Mouse (Mus musculus) ZHBTc4 (cell line): Measurements from ENCODE around the gene Stat5a.

ENCODE experiments used
- DNase-seq: peaks from one replicate; pipeline ENCODE4 v3.0.0-alpha.2; 2011; ENCODE audit warnings: low read depth, low spot score

Stat5a gene

DNA sequence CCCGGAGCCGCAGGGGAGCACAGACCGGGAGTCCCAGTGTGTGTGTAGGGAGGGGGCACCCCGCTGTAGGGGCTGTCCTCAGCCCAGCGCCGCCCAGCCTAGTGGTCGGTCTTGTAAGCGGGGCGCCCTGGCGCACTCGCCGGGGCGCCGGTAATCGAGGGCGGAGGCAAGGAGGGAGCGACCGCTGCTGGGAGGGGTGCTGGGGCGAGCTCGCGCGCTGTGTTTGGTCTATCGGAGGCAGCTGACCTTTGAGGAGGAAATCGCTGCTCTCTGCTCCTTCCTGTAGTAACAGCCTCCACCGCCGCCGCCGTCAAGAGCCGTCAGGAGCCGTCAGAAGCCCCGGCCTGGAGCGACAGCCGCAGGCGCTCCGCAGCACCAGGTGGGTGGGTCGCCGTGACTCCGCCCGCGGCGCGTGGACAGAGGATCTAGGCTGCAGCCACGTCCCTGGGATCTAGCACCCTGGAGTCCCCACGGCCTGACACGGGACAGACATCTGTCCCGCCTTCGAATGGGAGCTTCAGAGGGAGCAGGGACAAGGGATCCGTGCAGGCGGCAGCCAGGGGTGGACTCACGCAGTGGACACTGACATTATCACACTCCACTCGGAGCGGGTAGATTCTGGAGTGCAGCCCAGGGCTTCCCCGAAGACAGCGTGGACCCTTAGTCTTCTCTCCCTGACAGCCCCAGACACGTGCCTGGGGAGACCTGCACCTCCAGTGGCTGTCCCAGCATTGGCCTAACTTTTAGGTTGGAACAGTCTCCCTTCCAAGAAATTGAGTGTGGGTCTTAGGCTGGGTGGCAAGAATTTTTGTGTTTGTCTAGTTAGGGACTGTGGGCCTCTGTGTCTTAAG lies 1.3 kb downstream of the Stat5a start:
- peak; percentile 88 for DNase-seq

DNA sequence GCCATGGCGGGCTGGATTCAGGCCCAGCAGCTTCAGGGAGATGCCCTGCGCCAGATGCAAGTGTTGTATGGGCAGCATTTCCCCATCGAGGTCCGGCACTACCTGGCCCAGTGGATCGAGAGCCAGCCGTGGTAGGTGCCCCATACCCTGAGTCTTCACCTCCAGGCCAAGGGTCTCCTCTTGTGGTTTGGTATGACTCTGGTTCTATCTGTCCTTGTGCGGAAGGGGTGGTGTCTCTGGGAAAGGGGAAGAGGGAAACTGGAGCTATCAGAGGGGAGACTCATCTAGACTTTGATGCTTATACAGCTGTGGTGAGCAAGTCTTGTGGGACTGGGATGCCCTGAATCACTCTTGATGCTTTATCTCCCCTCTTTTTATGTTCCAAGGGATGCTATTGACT lies 2.2 kb downstream of the Stat5a start:
- DNase-seq = no peak

DNA sequence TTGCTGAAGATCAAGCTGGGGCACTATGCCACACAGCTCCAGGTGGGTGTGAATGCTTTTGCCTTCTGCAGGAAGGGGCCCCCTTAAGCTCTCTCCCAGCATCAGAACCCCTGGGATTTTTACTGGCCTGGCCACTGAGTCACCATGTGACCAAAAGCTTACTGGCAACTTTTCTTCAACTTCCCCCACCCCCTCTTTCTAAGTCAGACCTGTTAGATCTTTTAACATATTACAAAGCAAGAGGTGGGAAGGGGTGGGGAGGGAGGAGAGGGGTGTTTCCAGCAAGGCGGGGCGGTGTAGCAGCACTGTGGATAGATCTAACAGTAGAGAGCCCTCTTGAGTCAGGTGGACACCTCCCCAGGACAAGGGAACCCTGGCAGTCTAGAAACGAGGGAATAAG lies 2.7 kb downstream of the Stat5a start:
- no peak for DNase-seq

DNA sequence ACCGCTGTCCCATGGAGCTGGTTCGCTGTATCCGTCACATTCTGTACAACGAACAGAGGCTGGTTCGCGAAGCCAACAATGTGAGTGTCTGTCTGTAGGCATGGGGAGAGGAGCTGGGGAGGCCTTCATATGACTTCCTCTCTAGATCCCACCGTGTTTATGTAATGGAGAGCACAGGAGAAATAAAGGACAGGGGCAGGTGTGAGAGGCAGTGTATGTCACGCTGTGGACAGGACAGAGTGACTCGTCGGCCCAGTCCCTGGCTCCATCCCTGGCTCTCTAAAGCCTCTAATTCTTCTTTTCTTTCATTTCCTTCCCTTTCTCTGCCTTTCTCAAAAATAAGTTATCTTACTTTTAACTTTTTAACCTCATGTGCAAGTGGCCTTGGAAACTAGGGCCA lies 4.0 kb downstream of the Stat5a start:
- no peak for DNase-seq

GRCm38 (mm10) chr11:100865618-100866017 lies 6.5 kb downstream of the Stat5a start:
- DNase-seq = no peak

- no peak for DNase-seq
Observed at GRCm38 (mm10) chr11:100870256-100870967, 11.3 kb downstream of the Stat5a start.

DNA sequence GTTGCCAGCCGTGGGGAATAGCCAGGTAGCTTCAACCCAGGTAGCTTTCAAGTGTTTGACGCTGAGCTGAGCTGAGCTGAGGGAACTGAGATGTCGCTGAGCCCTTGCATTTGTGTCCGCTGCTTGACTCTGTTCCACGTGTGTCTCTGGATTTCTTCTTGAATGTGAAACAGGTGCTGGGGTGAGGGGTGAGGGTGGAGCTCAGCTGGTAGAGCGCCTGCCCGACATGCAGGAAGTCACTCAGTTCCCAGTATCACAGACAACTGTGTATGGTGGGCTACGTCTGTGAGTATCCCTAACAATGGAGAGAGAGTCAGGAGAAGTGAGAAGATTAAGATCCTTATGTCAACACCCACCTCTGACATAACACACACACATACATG lies 11.8 kb downstream of the Stat5a start:
- DNase-seq = no peak

DNA sequence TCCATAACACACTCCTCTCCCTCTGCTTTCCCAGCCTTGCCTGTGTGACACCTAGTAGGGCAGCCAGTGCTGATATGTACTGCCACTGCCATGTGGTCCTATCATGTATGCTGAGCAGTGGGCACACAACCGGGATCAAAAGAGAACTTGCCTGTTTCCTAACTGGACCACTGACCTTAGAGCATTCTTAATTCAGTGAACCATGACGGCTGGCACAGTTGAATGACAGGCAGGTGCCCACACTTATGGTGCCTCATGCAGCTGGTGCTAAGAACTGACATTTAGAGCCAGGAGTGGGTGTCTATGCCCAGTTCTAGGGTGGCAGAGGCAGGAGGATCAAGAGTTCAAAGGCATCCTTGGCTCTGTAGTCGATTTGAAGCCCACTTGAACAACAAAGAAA lies 16.6 kb downstream of the Stat5a start:
- DNase-seq = no peak

DNA sequence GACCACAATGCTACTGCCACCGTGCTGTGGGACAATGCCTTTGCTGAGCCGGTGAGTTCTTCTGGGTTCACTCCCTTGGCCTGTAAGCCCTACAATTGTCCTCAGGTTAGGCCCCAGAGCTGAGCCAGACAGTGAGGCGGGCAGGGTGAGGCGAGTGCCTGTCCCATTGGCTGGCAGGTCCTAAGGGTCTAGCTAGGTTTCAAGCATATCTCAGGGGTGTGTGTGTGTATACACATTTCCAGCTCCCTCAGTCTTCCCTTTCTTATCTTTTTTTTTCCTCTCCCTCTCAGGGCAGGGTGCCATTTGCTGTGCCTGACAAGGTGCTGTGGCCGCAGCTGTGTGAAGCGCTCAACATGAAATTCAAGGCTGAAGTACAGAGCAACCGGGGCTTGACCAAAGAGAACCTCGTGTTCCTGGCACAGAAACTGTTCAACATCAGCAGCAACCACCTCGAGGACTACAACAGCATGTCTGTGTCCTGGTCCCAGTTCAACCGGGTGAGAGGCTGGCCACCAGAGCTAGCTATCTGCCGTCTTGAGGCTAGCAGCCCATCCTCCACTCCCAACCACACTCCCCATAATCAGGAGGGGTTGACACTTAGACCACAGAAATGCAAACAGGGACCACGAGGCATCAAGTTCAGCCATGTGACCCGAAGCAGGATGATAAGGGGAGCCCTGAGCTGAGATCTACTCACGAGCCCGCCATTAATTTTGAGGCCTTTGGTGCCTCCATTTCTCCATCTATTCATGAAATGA lies 20.3 kb downstream of the Stat5a start:
- no peak for DNase-seq

DNA sequence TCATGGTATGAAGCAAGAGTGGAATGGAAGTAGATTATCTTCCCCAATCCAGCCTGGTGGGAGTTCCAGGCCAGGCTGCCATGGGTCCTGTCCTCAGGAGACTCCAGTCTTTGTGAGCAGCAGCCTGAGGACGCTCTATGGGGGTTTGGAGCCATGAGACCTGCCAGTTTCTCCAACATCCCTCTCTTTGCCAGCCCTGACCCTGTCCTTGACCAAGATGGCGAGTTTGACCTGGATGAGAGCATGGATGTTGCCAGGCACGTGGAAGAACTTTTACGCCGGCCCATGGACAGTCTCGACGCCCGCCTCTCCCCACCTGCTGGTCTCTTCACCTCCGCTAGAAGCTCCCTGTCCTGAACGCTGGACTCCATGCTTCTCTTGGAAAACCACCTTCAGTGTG lies 24.5 kb downstream of the Stat5a start:
- no peak for DNase-seq

DNA sequence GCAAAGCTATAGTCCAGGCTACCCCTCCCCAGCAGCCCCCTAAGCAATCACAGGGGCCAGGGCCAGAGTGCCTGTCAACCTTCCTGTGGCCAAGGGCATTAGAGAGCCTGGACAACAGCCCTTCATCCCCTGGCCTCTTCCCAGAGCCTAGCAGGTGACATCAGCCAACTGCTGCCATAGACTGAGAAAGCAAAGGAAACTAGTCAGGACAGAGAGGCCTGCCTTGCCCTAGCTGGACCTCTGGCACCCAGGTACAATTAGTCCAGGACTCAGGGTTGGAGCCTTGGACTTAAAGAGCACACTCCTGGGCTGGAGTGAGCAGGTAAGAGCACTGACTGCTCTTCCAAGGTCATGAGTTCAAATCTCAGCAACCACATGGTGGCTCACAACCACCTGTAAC lies 26.3 kb downstream of the Stat5a start:
- DNase-seq = no peak

DNA sequence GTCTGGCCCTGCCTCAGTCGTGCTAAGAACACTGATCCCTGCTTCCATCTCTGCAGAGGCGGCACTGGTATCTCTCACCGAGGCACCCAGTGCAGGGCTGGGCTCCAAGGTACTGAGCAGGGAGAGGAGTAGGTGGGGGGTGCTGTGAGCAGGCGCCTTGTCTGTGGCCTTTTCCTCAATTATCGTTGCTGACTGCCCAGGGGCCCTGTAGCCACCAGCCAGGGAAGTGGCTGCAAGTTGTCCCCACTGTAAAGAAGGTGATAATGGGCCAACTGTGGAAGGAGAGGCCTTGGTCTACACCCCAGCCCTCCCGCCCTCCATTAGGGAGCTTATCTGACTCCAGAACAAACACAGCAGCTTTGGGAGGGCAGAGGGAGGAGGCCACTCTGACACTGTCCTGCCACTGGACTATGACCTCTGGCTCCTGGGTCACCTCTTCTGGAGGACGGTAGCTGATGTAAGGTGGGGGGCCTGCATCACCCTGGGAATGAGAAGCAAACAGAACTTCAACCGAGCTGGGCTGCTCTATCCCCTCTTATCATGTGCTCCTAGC lies 27.1 kb downstream of the Stat5a start:
- no peak for DNase-seq

DNA sequence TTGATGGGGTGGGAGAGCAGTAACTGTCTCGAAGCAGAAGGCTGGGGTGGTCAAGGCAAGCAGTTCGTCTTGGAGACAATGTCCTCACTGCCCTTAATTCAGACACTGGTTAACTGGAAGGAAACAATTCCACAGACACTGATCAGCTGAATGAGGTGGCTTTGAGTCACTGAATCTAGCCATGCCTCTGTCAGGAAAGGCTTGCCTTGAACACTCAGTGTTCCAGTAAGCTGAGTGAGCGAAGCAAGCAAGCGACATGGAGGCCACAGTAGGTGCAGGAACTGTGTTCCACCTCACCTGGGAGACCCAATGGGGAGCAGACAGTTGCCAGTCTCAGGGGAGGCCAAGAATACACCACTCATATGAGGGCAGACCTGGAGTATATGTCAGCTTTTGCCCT lies 28.1 kb downstream of the Stat5a start:
- DNase-seq = no peak

- no peak for DNase-seq
Observed at GRCm38 (mm10) chr11:100887764-100888163, 28.6 kb downstream of the Stat5a start.

- no peak for DNase-seq
Observed at GRCm38 (mm10) chr11:100888348-100888820, 29.2 kb downstream of the Stat5a start.

GRCm38 (mm10) chr11:100890481-100890880 lies 31.3 kb downstream of the Stat5a start:
- DNase-seq = no peak

DNA sequence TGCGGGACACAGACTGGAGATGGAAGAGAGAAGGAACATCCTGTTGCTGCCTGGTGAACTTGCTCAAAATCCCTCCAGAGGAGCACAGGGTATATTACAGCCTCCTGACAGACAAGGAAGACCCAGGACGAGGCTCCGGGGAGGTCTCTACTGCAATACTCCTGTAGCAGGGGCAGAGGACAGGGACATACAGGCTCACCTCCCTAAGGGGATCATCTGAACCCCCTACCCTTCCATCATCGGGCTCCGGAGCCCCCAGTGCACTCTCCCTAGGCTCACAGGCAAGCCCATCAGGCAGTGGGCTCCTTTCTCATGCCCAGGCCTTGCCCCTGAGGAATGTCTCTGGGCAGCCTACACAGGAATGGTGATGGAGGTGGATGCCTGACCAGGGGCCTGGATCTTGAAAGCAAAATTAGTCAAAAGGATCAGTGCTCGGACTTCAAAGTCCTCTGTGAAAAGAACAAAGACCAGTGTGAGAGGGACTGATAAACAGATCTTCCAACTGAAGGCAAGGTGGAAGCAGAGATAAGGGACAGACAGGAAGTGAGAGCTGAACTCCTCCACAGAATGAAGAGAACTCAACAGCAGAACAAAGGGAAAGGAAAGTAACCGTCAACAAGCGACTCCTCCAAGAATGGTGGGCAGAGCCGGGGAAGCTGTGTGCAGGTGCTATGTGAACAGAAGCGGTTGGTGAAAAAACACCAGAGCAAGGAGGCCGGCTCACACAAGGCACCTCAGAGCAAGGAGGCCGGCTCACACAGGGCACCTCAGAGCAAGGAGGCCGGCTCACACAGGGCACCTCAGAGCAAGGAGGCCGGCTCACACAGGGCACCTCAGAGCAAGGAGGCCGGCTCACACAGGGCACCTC lies 32.3 kb downstream of the Stat5a start:
- no peak for DNase-seq

GRCm38 (mm10) chr11:100892435-100892834 lies 33.3 kb downstream of the Stat5a start:
- no peak for DNase-seq

DNA sequence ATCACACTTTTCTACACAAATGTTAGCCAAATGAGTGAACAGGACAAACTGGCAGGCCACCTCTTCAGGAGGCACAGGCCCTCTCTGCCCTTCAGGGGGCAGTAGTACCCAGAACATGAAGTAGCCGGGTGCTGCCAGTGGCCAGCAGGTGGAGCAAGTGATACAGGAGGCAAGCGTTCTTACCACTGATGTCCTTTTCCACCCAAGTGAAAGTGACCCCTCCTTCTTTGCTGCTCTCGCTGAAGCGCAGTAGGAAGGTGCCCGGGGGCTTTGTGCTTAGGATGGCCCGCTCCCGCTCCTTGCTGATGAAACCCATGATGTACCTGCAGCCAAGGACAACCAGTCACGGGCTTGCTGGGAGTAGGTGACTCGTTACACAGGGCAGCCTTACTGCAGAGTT lies 34.3 kb downstream of the Stat5a start:
- peak; percentile 91 for DNase-seq

DNA sequence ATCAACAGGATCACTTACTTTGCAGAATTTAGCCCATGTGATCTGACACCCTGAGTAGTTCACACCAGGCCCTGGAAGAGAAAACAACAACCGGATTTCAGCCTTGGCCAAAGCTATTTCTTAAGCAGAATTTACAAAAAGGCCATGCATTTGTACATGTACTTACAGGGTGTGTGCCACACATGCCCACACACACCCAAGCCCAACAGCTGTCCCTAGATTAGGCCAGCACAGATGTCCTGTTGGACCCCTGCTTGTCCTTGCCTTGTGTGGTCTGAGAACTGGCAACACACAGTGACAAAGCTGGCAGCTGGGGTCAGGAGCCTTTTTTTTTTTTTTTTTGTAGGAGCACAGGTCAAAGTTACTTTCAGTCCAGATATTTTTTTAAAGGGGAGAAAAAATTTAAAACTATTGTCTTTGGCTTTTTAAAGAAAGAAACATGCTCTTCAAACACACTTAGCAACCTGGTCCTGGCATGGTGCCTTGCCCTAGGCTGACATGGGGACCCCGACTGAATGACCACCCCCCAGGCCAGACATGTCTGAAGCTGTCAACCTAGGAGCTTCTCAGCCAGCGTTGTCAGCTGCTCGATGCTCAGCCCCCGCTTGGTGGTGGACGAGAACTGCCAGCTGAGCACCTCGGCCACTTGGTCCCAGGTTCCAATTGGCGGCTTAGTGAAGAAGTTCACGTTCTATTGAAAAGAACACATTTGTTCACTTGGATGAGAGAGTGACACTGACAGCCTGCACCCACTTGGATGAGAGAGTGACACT lies 35.2 kb downstream of the Stat5a start:
- no peak for DNase-seq
